Mouse (Mus musculus): ENCODE data around the gene Mfsd4b1. TPM values are rescaled to one million over a fixed set of nuclear protein-coding genes. Genes with fewer than 3 reads are reported as not detected.

Mfsd4b1 gene
- polyA plus RNA-seq, 1 experiment from 2014 or later: not detected

DNA sequence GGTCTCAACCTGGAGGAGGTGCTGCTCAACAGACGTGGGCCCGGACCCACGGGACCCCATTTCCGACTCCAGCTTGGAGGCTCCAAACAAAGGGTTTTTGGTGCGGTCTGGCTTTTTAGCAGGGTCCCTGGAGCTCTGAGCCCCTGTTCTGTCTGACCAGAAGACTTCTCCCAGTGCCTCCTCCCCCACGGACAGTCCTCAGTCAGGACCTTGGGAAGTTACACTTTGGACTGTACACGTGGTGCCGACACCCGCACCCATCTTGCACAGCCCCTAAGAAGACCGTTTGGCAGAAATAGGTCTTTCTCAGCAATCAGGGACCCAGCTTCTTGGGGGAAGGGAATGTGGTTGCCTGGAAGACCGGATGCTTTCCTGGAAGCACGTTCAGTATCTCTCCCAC lies 38.6 kb downstream of the Mfsd4b1 start, which contains the start of gene Mfsd4b5:
TSS of gene Mfsd4b5 (minus strand) at position 181 of the 400 bp plus-strand sequence.
- Histone ChIP-seq H3K9ac (no peak within 1 kb of the TSS), H3K27me3 (no peaks in the 10 kb centered on the region), H3K4me2 (no peak within 1 kb of the TSS), H3K4me3 (no peak within 1 kb of the TSS), H3K4me1 (no peaks in the 10 kb centered on the region), H3K36me3 (ENCODE audit: poor library complexity, severe bottlenecking) (no peaks in the 10 kb centered on the region), H3K9me3 (replicated peaks) (no peaks in the 10 kb centered on the region), H3K27ac (no peak within 1 kb of the TSS)
- 94% methylated on average over 12 of the region's 12 CpGs for WGBS
- ATAC-seq: no peak

GRCm38 (mm10) chr10:39982604-39983003 lies 42.5 kb downstream of the Mfsd4b1 start:
- H3K4me3 ChIP-seq: no peak overlapping the region

GRCm38 (mm10) chr10:39978231-39978630 lies 46.8 kb downstream of the Mfsd4b1 start:
- Histone ChIP-seq H3K4me2 (no peak overlapping the region), H3K9me3 (replicated peaks) (peaks cover 10% of the 10 kb centered on the region; the same call in 1 of the 2 replicates), H3K27ac (no peak overlapping the region), H3K36me3 (ENCODE audit: poor library complexity, severe bottlenecking) (0 out of 2 replicates have a peak, but pooled peaks cover 2% of the 10 kb centered on the region), H3K4me3 (no peak overlapping the region), H3K27me3 (no peaks in the 10 kb centered on the region), H3K9ac (no peak overlapping the region), H3K4me1 (no peaks in the 10 kb centered on the region)
- ATAC-seq: no peak
- 93% methylated on average over 1 of the region's 1 CpGs for WGBS

More at GRCm38 (mm10) chr10:39982604-39983003, 42.5 kb downstream of the Mfsd4b1 start:
- Histone ChIP-seq H3K9me3 (replicated peaks) (peaks cover 8% of the 10 kb centered on the region; the same call in 1 of the 2 replicates), H3K36me3 (ENCODE audit: poor library complexity, severe bottlenecking) (0 out of 2 replicates have a peak, but pooled peaks cover 2% of the 10 kb centered on the region), H3K27ac (no peak overlapping the region), H3K9ac (no peak overlapping the region), H3K27me3 (no peaks in the 10 kb centered on the region), H3K4me1 (no peaks in the 10 kb centered on the region), H3K4me2 (no peak overlapping the region)
- WGBS: 80% methylated on average over 5 of the region's 5 CpGs
- no peak for ATAC-seq

DNA sequence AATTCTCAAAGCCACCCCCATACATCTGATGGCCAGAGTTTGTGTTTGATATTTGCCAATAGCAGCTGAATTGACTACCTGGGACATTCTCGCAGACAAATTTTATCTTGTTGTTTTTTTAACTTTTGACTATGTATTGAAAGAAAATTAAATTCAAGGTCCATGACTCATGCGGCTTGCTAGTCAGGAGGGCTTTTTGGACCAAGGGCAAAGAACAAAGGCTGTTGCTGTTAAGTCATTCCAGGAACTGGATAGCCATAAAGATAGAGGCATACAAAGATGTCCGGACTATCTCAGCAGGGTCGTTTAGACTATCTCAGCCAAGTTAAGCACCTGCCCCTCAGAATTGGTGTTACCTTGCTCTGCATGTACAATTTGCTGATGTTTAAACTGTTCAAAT lies 47.7 kb downstream of the Mfsd4b1 start:
- Histone ChIP-seq H3K36me3 (ENCODE audit: poor library complexity, severe bottlenecking) (0 out of 2 replicates have a peak, but pooled peaks cover 2% of the 10 kb centered on the region), H3K27me3 (no peaks in the 10 kb centered on the region), H3K9me3 (replicated peaks) (peaks cover 10% of the 10 kb centered on the region; the same call in 1 of the 2 replicates), H3K4me2 (no peak overlapping the region), H3K4me3 (no peak overlapping the region), H3K27ac (no peak overlapping the region), H3K4me1 (no peaks in the 10 kb centered on the region), H3K9ac (no peak overlapping the region)
- 93% methylated on average over 4 of the region's 4 CpGs for WGBS
- no peak for ATAC-seq

GRCm38 (mm10) chr10:39975771-39976170 lies 49.3 kb downstream of the Mfsd4b1 start:
- Histone ChIP-seq H3K27me3 (no peaks in the 10 kb centered on the region), H3K9me3 (replicated peaks) (peaks cover 10% of the 10 kb centered on the region; the same call in 1 of the 2 replicates), H3K27ac (no peak overlapping the region), H3K4me2 (no peak overlapping the region), H3K9ac (no peak overlapping the region), H3K36me3 (ENCODE audit: poor library complexity, severe bottlenecking) (0 out of 2 replicates have a peak, but pooled peaks cover 2% of the 10 kb centered on the region), H3K4me1 (no peaks in the 10 kb centered on the region), H3K4me3 (no peak overlapping the region)
- ATAC-seq: no peak
- WGBS: 38% methylated on average over 2 of the region's 2 CpGs

GRCm38 (mm10) chr10:39974982-39975381 lies 50.1 kb downstream of the Mfsd4b1 start:
- Histone ChIP-seq H3K4me1 (no peaks in the 10 kb centered on the region), H3K4me3 (no peak overlapping the region), H3K27me3 (no peaks in the 10 kb centered on the region), H3K9ac (no peak overlapping the region), H3K27ac (no peak overlapping the region), H3K36me3 (ENCODE audit: poor library complexity, severe bottlenecking) (0 out of 2 replicates have a peak, but pooled peaks cover 2% of the 10 kb centered on the region), H3K4me2 (no peak overlapping the region), H3K9me3 (replicated peaks) (peaks cover 10% of the 10 kb centered on the region; the same call in 1 of the 2 replicates)
- no peak for ATAC-seq
- 74% methylated on average over 11 of the region's 11 CpGs for WGBS

DNA sequence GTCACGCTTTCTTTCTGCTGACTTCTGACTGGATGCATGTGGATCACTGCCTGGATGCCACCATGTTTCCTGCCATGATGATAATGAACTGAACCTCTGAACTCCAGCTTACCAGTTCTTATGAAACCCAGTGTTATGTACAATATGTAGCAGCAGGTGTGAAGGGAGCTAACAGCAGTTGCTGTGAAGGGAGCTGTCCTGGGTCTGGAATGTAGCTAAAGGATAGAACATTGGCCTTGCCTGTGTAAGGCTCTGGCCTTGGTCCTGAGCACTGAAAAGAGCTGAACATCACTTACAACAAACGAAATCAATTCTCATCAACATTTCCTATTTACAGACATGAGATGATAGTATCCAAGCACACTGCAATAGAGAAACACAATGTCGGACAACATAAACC lies 57.6 kb downstream of the Mfsd4b1 start:
- H3K9me3 ChIP-seq (replicated peaks): no peaks in the 10 kb centered on the region
- H3K36me3 ChIP-seq (ENCODE audit: poor library complexity, severe bottlenecking): no peaks in the 10 kb centered on the region
- no peak overlapping the region for H3K4me3 ChIP-seq
- H3K27ac ChIP-seq: no peak overlapping the region
- 86% methylated on average over 3 of the region's 3 CpGs for WGBS
- no peak overlapping the region for H3K4me2 ChIP-seq
- no peaks in the 10 kb centered on the region for H3K27me3 ChIP-seq
- no peak for ATAC-seq
- H3K4me1 ChIP-seq: no peaks in the 10 kb centered on the region
- no peak overlapping the region for H3K9ac ChIP-seq

- no peak overlapping the region for H3K4me2 ChIP-seq
- peaks cover 7% of the 10 kb centered on the region; the same call in 1 of the 2 replicates for H3K4me1 ChIP-seq
- no peaks in the 10 kb centered on the region for H3K27me3 ChIP-seq
- no peak overlapping the region for H3K9ac ChIP-seq
- no peak overlapping the region for H3K27ac ChIP-seq
- ATAC-seq: no peak
- no peaks in the 10 kb centered on the region for H3K9me3 ChIP-seq (replicated peaks)
- no peak overlapping the region for H3K4me3 ChIP-seq
- 73% methylated on average over 1 of the region's 1 CpGs for WGBS
- no peaks in the 10 kb centered on the region for H3K36me3 ChIP-seq (ENCODE audit: poor library complexity, severe bottlenecking)
Observed at GRCm38 (mm10) chr10:39961906-39962305, 63.2 kb downstream of the Mfsd4b1 start.

GRCm38 (mm10) chr10:39960441-39960822 lies 64.6 kb downstream of the Mfsd4b1 start:
- no peaks in the 10 kb centered on the region for H3K9me3 ChIP-seq (replicated peaks)
- H3K27me3 ChIP-seq: no peaks in the 10 kb centered on the region
- H3K4me3 ChIP-seq: peak overlapping the region; percentile 48; the same call in 1 of the 2 replicates
- H3K4me2 ChIP-seq: peak overlapping the region; percentile 85
- H3K4me1 ChIP-seq: peaks cover 7% of the 10 kb centered on the region; the same call in 1 of the 2 replicates
- ATAC-seq: peak; percentile 73
- no peak overlapping the region for H3K9ac ChIP-seq
- WGBS: 40% methylated on average over 11 of the region's 11 CpGs
- no peaks in the 10 kb centered on the region for H3K36me3 ChIP-seq (ENCODE audit: poor library complexity, severe bottlenecking)
- H3K27ac ChIP-seq: no peak overlapping the region

GRCm38 (mm10) chr10:39959761-39960440 lies 65.2 kb downstream of the Mfsd4b1 start, which contains the start of gene Mfsd4b3:
TSS of gene Mfsd4b3 (minus strand) at chr10:39960153.
- Histone ChIP-seq H3K27ac (no peak within 1 kb of the TSS), H3K4me1 (peaks cover 7% of the 10 kb centered on the region; the same call in 1 of the 2 replicates), H3K4me2 (peak within 1 kb of the TSS; percentile 85), H3K9me3 (replicated peaks) (no peaks in the 10 kb centered on the region), H3K36me3 (ENCODE audit: poor library complexity, severe bottlenecking) (no peaks in the 10 kb centered on the region), H3K9ac (peak within 1 kb of the TSS; percentile 62), H3K4me3 (peak within 1 kb of the TSS; percentile 48), H3K27me3 (no peaks in the 10 kb centered on the region)
- peak; percentile 99 for ATAC-seq
- under 1% methylated on average over 38 of the region's 38 CpGs for WGBS

DNA sequence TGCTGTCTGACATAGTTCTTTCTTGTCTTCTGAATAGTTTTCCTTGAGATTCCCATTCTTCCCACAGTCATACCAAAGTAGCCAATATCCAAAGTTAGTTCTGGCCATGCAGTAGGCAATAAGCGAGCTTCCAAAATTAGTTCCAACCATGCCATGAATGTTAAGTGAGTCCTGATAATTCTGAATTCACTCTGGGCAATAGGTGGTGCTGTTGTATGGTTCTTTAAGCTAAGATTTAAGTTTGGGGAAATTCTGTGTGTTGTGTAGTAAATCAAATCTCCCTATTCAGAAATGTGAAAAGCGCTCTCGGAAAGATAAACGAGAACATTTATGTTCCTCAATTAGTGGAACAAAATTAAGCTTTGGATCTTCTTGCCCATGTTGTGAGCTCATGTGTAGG lies 66.8 kb downstream of the Mfsd4b1 start:
- Histone ChIP-seq H3K27ac (no peak overlapping the region), H3K9ac (no peak overlapping the region), H3K4me3 (no peak overlapping the region), H3K36me3 (ENCODE audit: poor library complexity, severe bottlenecking) (no peaks in the 10 kb centered on the region), H3K9me3 (replicated peaks) (no peaks in the 10 kb centered on the region), H3K4me1 (peaks cover 7% of the 10 kb centered on the region; the same call in 1 of the 2 replicates), H3K27me3 (no peaks in the 10 kb centered on the region), H3K4me2 (no peak overlapping the region)
- 73% methylated on average over 4 of the region's 4 CpGs for WGBS
- ATAC-seq: no peak

DNA sequence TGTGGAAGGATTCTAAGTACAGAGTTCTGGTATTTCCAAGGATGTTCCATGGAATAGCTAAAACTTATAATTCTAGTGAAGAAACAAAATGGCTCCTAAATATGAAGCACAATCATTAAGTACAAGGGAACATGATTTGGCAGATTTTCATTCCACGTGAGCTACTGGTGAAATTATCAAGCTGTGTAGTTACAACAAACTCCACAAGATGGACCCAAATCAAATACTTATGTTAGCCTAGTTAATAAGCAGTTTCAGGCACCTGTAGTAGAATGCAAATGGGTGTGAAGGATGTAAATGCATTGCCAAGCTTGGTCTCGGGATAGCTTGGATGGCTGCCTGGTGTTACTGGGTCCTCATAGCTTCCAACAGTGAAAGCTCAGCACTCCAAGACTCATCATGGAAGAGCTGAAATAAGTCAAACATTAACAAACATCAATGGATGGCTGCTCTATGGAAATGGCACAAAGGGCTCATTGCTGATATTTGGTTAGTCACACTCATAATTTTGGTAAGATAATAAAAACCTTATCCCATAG lies 68.7 kb downstream of the Mfsd4b1 start:
- H3K9ac ChIP-seq: no peak overlapping the region
- no peak overlapping the region for H3K27ac ChIP-seq
- peaks cover 7% of the 10 kb centered on the region; the same call in 1 of the 2 replicates for H3K4me1 ChIP-seq
- H3K27me3 ChIP-seq: no peaks in the 10 kb centered on the region
- H3K9me3 ChIP-seq (replicated peaks): no peaks in the 10 kb centered on the region
- no peak overlapping the region for H3K4me3 ChIP-seq
- 64% methylated on average over 2 of the region's 2 CpGs for WGBS
- H3K4me2 ChIP-seq: no peak overlapping the region
- no peaks in the 10 kb centered on the region for H3K36me3 ChIP-seq (ENCODE audit: poor library complexity, severe bottlenecking)
- ATAC-seq: no peak

Measured in forebrain, embryonic 13.5 days (tissue).